Mouse (Mus musculus): ENCODE measurements around the gene Sidt2.

The Sidt2 gene

GRCm38 (mm10) chr9:45910995-45911394 lies 44.1 kb downstream of the Sidt2 start:
- DNase-seq, result no peak

GRCm38 (mm10) chr9:45907078-45907428 lies 48.0 kb downstream of the Sidt2 start:
- no peak for DNase-seq

- peak; percentile 94 to 97 for DNase-seq
Observed at GRCm38 (mm10) chr9:45906355-45907077, 48.5 kb downstream of the Sidt2 start, which contains the start of the genes Pcsk7 and Rnf214. Gene Pcsk7 (plus strand): TSS chr9:45906497. Gene Rnf214 (minus strand): TSS chr9:45906911.

- peak in 1 of 2 experiments; percentile 35 for DNase-seq
Observed at GRCm38 (mm10) chr9:45905811-45906237, 49.2 kb downstream of the Sidt2 start.

- no peak for DNase-seq
Observed at GRCm38 (mm10) chr9:45905196-45905595, 49.9 kb downstream of the Sidt2 start.

GRCm38 (mm10) chr9:45893681-45894080 lies 61.4 kb downstream of the Sidt2 start:
- no peak for DNase-seq

All from cerebellum, postnatal 25 days (tissue).